Mouse (Mus musculus): ENCODE measurements around the gene Neurog1. TPM values are rescaled to one million over a fixed set of nuclear protein-coding genes. Genes with fewer than 3 reads are reported as not detected.
A peak's percentile ranks its signal among the peaks of the same experiment; 100 is the strongest.

Neurog1 gene
- total RNA-seq (2021): not detected
- long read RNA-seq, experiment 1: 0 reads
- long read RNA-seq, experiment 2: 0 reads

- no peak for DNase-seq (ENCODE audit: low spot score)
Observed at GRCm38 (mm10) chr13:56251924-56252619, at the start of gene Neurog1. Gene Neurog1, minus strand, starts transcription at chr13:56252163.

DNA sequence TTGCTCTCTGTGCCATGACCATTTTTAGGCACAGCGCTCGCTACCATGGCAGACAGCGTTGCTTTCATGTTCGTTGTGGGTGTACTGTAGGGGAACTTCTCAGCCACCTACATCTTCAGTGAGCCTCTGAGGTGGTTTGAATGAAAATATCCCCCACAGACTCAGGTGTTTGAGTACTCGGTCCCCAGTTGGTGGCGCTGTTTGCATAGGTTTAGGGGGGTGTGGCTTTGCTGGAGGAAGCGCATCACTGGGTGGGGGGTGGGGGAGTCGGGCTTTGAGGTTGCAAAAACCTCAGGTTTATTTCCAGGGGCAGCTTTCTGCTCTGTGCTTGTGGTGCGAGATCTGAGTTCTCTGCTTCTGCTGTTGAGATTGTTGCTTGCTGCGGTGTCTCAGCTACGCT is 47.4 kb upstream of the Neurog1 start:
- DNase-seq (ENCODE audit: low spot score): no peak

DNA sequence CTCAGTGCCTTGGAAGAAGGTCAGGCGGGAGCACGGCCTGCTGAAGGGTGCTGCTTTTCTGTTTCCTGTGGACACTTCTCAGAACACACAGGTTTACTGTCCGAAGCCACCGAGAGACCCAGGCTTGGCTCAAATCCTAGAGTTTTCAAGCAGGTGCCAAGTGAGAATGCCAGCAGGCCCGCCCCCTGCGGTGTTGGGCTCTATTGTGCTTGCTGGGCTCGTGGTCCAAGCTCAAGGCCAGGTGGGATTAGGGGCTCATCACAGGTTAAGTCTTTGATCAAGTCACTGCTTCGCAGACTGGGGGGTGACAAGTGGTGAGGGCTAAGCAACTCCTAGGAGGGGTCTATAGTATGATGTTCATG is 44.7 kb upstream of the Neurog1 start:
- no peak for DNase-seq (ENCODE audit: low spot score)

GRCm38 (mm10) chr13:56295943-56296658 is 44.1 kb upstream of the Neurog1 start, which contains the start of gene Cxcl14:
Gene Cxcl14, minus strand, starts transcription at chr13:56296551.
- DNase-seq (ENCODE audit: low spot score): peak; percentile 58

GRCm38 (mm10) chr13:56295586-56295942 is 43.6 kb upstream of the Neurog1 start:
- no peak for DNase-seq (ENCODE audit: low spot score)

DNA sequence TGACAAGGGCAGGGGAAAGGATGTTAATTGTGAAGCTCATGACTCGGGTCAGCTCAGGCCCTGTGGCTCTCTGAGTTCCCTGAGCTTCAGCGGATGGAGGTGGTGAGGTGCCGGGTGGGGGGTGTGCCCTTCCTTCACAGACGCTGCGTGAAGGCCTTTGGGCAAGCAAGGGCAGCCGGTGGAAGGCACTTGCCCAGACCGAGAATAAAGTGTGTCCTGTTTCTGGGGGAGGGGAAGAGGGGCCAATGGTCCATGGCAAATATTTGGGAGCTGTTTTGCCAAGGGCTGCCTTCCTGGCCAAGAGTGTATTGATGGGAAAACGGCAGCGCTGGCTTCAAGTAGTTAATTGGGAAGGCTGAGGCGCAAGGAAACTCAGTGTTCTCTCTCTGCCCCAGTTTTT is 42.9 kb upstream of the Neurog1 start:
- DNase-seq (ENCODE audit: low spot score): no peak

- no peak for DNase-seq (ENCODE audit: low spot score)
Observed at GRCm38 (mm10) chr13:56289998-56290397, 38.0 kb upstream of the Neurog1 start.

DNA sequence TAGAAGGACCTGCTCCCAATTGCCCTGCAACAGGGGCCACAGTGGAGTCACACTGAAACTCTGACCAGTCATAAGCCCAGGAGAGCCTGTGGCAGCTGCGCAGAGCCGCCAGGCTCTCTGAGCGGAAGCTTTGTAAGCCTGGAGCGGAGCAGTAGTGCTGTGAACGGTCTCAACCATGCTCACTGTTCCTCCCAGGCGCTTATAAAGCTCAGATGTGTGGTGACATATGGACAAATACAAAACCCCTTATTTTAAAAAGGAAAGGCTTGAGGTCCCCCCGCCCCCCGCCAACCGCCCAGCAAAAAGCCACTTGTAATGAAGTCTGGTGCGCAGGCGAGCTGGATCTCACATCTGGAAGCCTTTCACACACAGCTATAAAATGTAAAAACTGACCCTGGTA is 37.3 kb upstream of the Neurog1 start:
- no peak for DNase-seq (ENCODE audit: low spot score)

DNA sequence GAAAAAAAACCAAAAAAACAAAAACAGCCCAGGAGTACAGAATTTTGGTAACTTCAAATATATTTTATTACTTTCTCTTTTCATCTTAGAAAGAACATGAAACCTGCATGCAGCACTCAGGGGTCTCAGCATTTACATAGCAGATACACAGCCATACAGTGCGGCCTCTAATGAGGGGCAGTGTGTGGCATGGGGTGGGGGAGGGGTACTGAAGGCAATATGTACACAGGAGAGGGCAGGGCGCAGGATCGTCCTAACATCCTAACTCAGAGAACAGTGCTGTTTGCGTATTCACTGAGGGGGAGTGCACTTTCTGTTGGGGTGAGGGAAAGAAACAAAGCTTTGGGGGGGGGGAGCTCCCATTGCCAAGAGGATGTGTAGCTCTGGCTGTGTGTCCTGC is 36.6 kb upstream of the Neurog1 start:
- DNase-seq (ENCODE audit: low spot score): no peak

DNA sequence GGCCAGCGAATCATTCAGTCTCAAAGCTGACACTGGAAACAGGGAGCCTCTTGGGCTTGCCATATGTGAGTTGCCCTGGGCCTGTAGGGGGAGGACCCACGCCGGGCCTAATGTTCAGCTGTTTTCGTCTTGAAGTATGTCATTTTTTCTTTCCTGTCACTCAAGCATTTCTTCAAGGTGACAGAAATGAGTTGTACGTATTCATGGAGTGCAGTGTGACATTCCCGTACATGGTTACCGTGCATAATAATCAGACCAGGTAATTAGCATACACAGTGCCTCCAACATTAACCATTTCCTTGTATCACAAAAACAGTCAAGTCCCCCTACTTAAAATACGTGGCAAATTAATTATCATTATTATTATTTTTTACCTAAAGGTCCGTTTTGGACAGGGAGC is 35.1 kb upstream of the Neurog1 start:
- no peak for DNase-seq (ENCODE audit: low spot score)

GRCm38 (mm10) chr13:56283321-56283720 is 31.4 kb upstream of the Neurog1 start:
- DNase-seq (ENCODE audit: low spot score): no peak

- DNase-seq (ENCODE audit: low spot score): no peak
Observed at GRCm38 (mm10) chr13:56280356-56280755, 28.4 kb upstream of the Neurog1 start.

- peak; percentile 74 for DNase-seq (ENCODE audit: low spot score)
Observed at GRCm38 (mm10) chr13:56279439-56279838, 27.5 kb upstream of the Neurog1 start.

DNA sequence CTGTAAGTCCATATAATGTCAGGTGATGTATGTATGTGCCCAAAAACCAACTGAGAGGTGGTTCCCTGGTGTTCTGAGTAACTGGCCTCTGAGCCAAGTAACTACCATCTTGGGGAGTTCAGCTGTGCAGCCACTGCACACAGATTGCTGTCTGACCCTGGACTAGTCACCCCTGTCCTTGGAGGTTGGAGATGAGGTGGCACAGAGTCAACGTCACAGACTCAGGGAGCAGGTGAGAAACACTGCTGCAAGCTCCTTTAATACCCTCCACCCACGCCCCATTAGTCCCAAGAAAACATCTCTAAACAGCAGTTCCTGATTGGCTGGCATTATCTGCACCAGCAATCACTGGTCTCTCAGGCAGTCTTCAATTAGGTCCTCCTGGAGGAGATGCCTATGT is 23.2 kb upstream of the Neurog1 start:
- no peak for DNase-seq (ENCODE audit: low spot score)

GRCm38 (mm10) chr13:56270124-56270523 is 18.2 kb upstream of the Neurog1 start:
- no peak for DNase-seq (ENCODE audit: low spot score)

GRCm38 (mm10) chr13:56267396-56267795 is 15.4 kb upstream of the Neurog1 start:
- DNase-seq (ENCODE audit: low spot score): no peak

- peak; percentile 40 for DNase-seq (ENCODE audit: low spot score)
Observed at GRCm38 (mm10) chr13:56266435-56266834, 14.5 kb upstream of the Neurog1 start.

DNA sequence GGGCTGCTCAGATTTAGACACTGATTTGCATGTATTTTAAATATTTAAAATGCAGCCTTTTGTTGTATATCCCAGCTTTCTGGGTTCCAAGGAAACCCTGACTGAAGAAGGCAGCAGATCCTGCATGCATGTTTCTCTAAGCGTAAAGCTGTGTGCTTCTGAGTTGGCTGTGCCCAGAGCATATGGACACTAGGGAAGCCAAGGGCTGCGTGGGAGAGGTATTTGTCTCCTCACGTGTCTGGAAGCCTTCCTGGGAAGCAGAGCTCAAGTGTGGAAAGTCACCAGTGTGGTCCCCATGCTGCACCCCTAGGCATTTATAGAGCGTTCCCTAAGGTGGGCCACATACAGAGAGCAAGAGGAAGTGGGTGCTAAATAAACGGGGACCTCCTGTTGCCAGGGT is 13.7 kb upstream of the Neurog1 start:
- no peak for DNase-seq (ENCODE audit: low spot score)

DNA sequence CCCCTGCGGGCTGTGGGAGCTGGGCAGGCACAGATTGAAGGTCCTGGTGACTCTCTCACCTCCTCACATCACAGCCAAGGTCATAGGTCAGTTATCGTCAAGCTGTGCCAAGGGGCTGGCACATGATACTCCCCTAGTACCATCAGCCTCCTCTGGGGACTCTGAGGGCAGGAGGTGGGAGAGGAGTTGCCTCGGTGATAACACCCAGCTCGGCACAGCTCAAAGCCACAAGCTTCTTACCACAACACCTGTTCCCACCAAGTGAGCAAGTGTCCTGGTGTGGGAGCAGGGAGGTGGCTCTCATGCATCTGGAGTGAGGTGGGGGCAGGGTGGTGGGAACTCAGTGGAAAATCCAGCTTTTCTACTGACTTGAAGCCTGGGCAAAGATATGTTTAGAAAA is 10.3 kb upstream of the Neurog1 start:
- DNase-seq (ENCODE audit: low spot score): no peak

- DNase-seq (ENCODE audit: low spot score): no peak
Observed at GRCm38 (mm10) chr13:56260344-56260780, 8.4 kb upstream of the Neurog1 start.

DNA sequence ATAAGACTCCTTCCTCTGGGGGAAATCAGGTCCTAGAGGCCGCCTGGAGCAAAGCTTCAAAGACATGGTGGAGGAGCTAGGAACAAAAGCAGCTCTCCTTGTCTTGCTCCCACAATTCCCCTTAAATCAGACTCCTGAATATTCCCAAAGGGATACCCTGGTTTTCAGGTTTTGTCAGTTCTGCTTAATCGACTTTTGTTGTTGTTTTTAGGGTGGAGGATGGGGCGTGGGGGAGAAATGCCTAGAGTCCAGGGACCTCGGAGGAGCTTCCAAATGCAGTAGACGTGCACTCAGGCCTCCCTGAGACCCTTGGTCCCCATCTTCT is 7.9 kb upstream of the Neurog1 start:
- DNase-seq (ENCODE audit: low spot score): no peak

- no peak for DNase-seq (ENCODE audit: low spot score)
Observed at GRCm38 (mm10) chr13:56259021-56259925, 7.3 kb upstream of the Neurog1 start.
